Mouse (Mus musculus) brain, adult 2 months (tissue): ENCODE measurements at regions not wholly inside any gene's neighbourhood (a gene's known extent, or its start where the extent isn't known, plus 50 kb on each side); places are given as distances from the start of the nearest gene placed in this dataset.

Experiments used
- DNase-seq: peaks from one replicate; pipeline ENCODE4 v3.0.0; 2011; ENCODE audit warnings: low read depth, low spot score

GRCm38 (mm10) chr15:59954345-59954744, 62.1 kb downstream of the 4933412E24Rik start:
- peak; percentile 89 for DNase-seq

- DNase-seq, result no peak
Observed at GRCm38 (mm10) chr15:59953857-59954256, 62.6 kb downstream of the 4933412E24Rik start.

- no peak for DNase-seq
Observed at GRCm38 (mm10) chr15:59950617-59951216, 65.7 kb downstream of the 4933412E24Rik start.

- DNase-seq, result peak; percentile 11
Observed at GRCm38 (mm10) chr15:59945208-59945607, 71.2 kb downstream of the 4933412E24Rik start.

- DNase-seq, result peak; percentile 25
Observed at GRCm38 (mm10) chr15:59936486-59936885, 79.9 kb downstream of the 4933412E24Rik start.

- DNase-seq, result no peak
Observed at GRCm38 (mm10) chr15:59913860-59914259, 102.6 kb downstream of the 4933412E24Rik start.

- no peak for DNase-seq
Observed at GRCm38 (mm10) chr15:59908300-59908699, 108.1 kb downstream of the 4933412E24Rik start.

GRCm38 (mm10) chr15:59905832-59906797, 110.3 kb downstream of the 4933412E24Rik start:
- DNase-seq, result peak; percentile 29

GRCm38 (mm10) chr15:59904741-59905140, 111.7 kb downstream of the 4933412E24Rik start:
- DNase-seq, result no peak

- DNase-seq, result no peak
Observed at GRCm38 (mm10) chr15:59888996-59889395, 127.4 kb downstream of the 4933412E24Rik start.

GRCm38 (mm10) chr15:59888131-59888459, 128.3 kb downstream of the 4933412E24Rik start:
- DNase-seq, result no peak

- DNase-seq, result peak; percentile 26
Observed at GRCm38 (mm10) chr15:59887381-59888130, 128.9 kb downstream of the 4933412E24Rik start.

GRCm38 (mm10) chr15:59886036-59886435, 130.4 kb downstream of the 4933412E24Rik start:
- no peak for DNase-seq

- peak; percentile 26 for DNase-seq
Observed at GRCm38 (mm10) chr15:59882444-59882843, 134.0 kb downstream of the 4933412E24Rik start.

GRCm38 (mm10) chr15:59880426-59880825, 136.0 kb downstream of the 4933412E24Rik start:
- peak; percentile 15 for DNase-seq

- no peak for DNase-seq
Observed at GRCm38 (mm10) chr15:59879311-59879710, 137.1 kb downstream of the 4933412E24Rik start.

GRCm38 (mm10) chr15:59876279-59876742, 140.1 kb downstream of the 4933412E24Rik start:
- peak; percentile 43 for DNase-seq

GRCm38 (mm10) chr15:59866701-59867100, 149.7 kb downstream of the 4933412E24Rik start:
- DNase-seq, result no peak

- peak; percentile 48 for DNase-seq
Observed at GRCm38 (mm10) chr15:59864746-59865499, 151.5 kb downstream of the 4933412E24Rik start.

GRCm38 (mm10) chr15:59852271-59853000, 164.0 kb downstream of the 4933412E24Rik start:
- DNase-seq, result no peak
